Mouse (Mus musculus) naive thymus-derived CD4-positive, alpha-beta T cell, adult 2 months (primary cell): Measurements from ENCODE around the gene Trim10.
A peak's percentile ranks its signal among the peaks of the same experiment; 100 is the strongest.

Experiments
- DNase-seq: peaks from one replicate; pipeline ENCODE4 v3.0.0-alpha.2; 2011; ENCODE audit warnings: low read depth

Gene Trim10

GRCm38 (mm10) chr17:36912031-36912430 lies 42.7 kb downstream of the Trim10 start:
- DNase-seq: no peak

DNA sequence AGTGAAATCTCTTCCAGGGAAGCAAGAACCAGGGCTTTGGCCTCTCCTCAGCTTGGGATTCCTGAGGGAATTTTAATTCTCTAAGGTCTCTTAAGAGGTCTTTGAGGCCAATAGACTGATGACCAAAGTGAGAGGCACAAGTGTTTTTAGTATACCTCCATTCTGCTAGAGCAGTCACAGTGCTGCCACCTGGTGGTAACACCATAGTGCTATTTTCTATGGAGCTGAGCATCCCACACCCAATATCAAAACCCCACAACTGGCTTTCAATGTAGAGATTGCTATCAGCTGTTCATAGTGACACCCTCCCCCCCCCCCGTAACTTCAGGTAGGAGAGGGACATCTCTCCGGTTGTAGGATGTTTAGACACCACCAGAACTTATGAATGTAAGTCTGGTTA lies 44.7 kb downstream of the Trim10 start:
- DNase-seq: peak; percentile 88

- DNase-seq: peak; percentile 73
Observed at GRCm38 (mm10) chr17:36915076-36915475, 45.7 kb downstream of the Trim10 start.

- DNase-seq: no peak
Observed at GRCm38 (mm10) chr17:36920239-36920638, 50.9 kb downstream of the Trim10 start.

- DNase-seq: no peak
Observed at GRCm38 (mm10) chr17:36922715-36923114, 53.3 kb downstream of the Trim10 start.

GRCm38 (mm10) chr17:36923491-36923890 lies 54.1 kb downstream of the Trim10 start:
- no peak for DNase-seq
